Mouse (Mus musculus) regulatory T cell (primary cell): ENCODE measurements at regions not wholly inside any gene's neighbourhood (a gene's known extent, or its start where the extent isn't known, plus 50 kb on each side); places are given as distances from the start of the nearest gene placed in this dataset.

ENCODE experiments used
- in situ Hi-C: fragments of 300-600 bp; cut with MboI, MseI; formaldehyde crosslinking; loops from one replicate; pipeline ENCODE4 v1.15.1; 2025; ENCODE audit warnings: high pct_unique_total_duplicates

GRCm38 (mm10) chr7:118042914-118043313 lies 73.1 kb downstream of the Rps15a start:
- in situ Hi-C loops: no loop called here

GRCm38 (mm10) chr7:118039862-118040261 lies 76.1 kb downstream of the Rps15a start:
- in situ Hi-C loops: no loop called here

DNA sequence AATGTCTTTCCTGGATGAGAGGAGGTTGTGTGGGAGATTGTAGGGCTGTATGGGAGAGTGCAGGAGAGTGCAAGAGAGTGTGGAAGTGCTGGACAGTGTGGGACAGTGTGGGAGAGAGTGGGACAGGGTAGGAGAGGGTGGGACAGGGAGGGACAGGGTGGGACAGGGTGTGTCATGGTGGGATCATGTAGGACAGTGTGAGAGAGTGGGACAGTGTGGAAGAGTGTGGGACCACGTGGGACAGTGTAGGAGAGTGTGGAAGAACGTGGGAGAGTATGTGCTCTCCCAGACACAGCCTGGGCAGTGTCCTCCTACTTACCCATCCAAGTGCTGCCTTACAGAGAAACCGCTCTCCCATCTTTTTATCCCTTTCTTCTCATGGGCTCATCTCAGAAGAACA lies 78.9 kb downstream of the Rps15a start:
- in situ Hi-C loops: no loop called here

DNA sequence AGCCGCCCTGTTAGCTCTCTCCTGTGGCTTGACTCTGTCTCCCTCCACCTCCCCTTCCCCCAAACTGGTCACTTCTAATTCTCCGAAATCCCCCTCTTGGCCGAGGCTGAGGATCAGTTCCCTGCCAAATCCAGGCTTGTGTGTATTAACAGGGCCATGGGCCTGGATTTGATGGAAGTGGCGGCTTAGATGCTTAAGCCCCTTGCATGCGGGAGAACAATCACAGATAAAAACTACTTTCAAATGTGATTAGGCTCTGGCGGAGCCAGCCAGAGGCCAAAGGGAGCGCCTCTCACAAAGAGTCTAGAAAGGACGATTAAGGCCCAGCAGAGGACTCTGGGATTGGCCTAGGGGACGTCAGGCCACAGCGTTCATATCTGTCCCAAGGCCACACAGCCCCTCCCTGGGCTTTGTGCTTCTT lies 89.9 kb downstream of the Rps15a start:
- in situ Hi-C loops: no loop called here

- in situ Hi-C loops: no loop called here
These were observed 111.4 kb downstream of the Rps15a start for GRCm38 (mm10) chr7:118004620-118005019.

GRCm38 (mm10) chr7:118001881-118002280 lies 114.1 kb downstream of the Rps15a start:
- in situ Hi-C loops: no loop called here

DNA sequence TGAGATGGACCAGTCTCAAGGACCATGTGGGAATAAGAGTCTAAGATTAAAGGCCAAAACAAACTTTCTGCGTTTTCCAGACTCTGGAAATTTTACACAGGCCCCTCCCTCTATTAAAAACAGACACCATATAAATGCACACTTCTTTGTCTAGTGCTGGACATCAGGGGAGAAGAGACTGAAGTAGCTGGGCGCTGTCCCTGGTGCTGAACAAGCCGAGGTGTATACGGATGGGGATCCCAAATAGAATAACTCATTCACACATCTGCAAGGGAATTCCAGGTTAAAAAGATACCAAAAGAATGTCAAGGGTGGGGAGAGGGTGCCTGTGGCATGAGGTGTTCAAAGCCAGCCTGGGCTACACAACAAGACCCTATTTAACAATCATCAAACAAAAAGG lies 114.9 kb downstream of the Rps15a start:
- in situ Hi-C loops: no loop called here

- in situ Hi-C loops: loop anchor here (10.0 kb wide), 1 partner anchor 1513 kb away; no protein-coding TSS in a partner anchor
These were observed 133.8 kb downstream of the Rps15a start for GRCm38 (mm10) chr7:117982177-117982576.

GRCm38 (mm10) chr7:117971176-117971575 lies 144.8 kb downstream of the Rps15a start:
- in situ Hi-C loops: loop anchor here (10.0 kb wide), 1 partner anchor 1836 kb away; no protein-coding TSS in a partner anchor

DNA sequence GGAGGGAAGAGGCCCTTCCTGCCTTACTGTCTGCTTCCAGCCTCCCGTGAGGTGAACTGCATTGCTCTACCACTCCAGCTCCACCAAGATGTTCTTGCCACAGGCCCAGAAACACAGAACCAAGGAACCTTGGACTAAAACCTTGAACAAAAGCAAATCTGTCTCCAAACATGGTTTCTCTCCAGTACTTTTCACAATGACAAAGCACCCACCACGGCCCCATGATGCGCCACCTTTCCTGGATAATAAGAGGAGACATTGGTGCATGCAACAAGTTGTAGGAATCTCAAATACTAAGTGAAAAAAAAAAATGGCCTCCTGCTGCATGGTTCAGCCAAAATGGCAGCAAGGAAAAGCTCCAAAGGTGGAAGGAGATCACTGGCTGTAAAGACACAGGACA lies 172.6 kb downstream of the Rps15a start:
- in situ Hi-C loops: no loop called here

GRCm38 (mm10) chr7:117939618-117940017 lies 176.4 kb downstream of the Rps15a start:
- in situ Hi-C loops: loop anchor here (10.0 kb wide), 1 partner anchor 415 kb away; no protein-coding TSS in a partner anchor

DNA sequence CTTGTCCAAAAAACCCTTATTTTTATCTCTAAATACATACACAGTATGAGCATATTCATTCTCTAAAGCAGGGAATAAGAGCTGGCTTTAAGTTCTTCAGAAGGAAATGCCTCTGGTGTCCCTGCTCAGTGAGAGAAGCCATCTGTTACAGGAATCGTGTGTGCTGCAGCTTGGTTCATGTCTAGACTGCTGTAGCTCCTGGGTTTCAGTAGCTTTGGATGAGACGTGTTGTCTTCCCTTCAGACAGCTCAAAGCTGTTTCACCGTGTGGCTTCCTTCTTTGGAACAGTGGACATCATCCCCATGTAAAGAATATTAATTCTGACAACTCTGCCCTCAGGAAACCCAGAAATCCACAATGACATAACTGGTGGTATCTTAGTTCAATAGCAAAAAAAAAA lies 181.1 kb downstream of the Rps15a start:
- in situ Hi-C loops: loop anchor here (10.0 kb wide), 1 partner anchor 420 kb away; no protein-coding TSS in a partner anchor

DNA sequence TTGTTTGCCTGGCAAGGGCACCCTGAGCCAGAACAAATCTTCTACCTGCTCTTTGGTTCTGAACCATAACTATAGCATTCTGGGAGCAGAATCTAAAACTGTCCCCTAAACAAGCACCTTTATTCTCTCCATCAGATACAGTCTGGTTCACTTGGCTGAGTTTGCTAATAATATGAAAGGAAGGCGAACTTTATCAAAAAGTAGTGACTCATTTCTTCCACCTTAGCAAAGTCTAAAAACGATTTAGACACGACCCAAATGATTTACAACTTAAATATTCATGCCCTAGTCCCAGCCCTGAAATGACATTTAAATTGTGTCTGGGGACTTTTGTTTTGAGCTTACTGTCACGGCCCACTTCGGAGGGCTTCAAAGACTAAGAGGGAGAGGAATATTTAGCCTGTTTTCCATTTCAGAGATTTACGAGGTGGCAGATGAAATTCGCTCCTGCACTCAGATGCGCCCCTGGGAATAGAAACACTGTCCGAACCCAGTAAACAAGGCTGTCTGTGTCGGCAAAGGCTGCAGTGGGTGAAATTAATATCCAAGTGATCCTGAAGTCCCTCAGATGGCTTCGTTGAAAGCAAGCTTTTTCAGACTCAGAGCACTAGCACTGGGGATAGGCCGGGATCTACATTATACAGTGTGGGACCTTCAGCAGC lies 184.6 kb downstream of the Rps15a start:
- in situ Hi-C loops: loop anchor here (10.0 kb wide), 1 partner anchor 423 kb away; no protein-coding TSS in a partner anchor

GRCm38 (mm10) chr7:117930392-117930791 lies 185.6 kb downstream of the Rps15a start:
- in situ Hi-C loops: loop anchor here (10.0 kb wide), 1 partner anchor 424 kb away; no protein-coding TSS in a partner anchor

DNA sequence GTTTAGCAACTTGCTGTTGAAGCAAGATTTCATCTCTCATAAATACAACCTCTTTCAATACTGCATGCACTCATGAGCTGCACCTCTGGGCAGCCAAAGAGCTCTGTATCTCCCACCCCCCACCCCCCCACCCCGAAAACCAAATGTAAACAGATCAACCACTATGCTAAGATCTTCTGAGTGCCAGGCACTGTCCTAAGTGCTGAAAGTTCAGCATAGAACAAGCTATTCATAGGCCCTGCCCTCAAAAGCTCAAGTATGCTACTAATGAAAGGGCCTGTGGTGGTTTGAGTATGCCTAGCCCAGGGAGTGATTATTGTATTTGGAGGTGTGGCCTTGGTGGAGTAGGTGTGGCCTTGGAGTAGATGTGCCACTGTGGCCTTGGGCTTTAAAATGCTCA lies 189.6 kb downstream of the Rps15a start:
- in situ Hi-C loops: no loop called here

GRCm38 (mm10) chr7:117922270-117922669 lies 193.7 kb downstream of the Rps15a start:
- in situ Hi-C loops: no loop called here

- in situ Hi-C loops: no loop called here
These were observed 197.6 kb downstream of the Rps15a start for GRCm38 (mm10) chr7:117918206-117918995.

DNA sequence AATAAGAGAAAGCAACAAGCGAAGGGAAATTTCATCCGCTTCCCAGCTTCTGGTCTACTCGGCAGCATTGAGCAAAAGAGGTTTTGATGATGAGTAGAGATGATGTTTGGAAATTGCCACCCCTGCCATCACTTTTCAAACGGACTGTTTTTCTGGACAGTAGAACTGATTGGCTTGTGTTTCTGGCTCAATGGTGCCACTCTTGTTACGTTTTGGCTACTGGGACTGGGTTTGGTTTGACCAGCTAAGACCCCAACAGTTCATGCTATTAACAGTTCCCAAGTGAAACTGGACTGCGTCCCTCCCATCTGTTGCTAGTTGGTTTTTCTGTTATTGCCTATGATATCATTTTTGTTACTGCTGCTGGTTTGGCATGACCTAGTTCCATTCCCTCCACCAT lies 199.1 kb downstream of the Rps15a start:
- in situ Hi-C loops: no loop called here

- in situ Hi-C loops: no loop called here
These were observed 203.5 kb downstream of the Rps15a start for GRCm38 (mm10) chr7:117912453-117912852.

DNA sequence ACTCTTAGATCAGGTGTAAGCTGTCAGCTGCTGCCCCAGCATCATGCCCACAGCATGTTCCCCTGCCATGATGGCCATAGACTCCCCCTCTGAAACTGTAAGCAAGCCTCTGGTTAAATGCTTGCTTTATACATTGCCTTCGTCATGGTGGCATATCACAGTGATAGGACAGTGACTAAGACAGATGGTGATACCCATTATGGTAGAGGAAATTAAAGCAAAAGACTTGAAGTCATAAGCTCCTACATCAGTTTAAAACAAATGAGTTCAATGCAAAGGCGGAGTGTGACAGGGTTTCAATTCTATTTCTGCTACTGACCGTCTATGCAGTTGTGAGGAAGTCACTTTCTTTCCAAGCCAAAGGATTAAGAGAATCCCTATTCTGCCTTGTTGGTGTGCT lies 204.9 kb downstream of the Rps15a start:
- in situ Hi-C loops: no loop called here

DNA sequence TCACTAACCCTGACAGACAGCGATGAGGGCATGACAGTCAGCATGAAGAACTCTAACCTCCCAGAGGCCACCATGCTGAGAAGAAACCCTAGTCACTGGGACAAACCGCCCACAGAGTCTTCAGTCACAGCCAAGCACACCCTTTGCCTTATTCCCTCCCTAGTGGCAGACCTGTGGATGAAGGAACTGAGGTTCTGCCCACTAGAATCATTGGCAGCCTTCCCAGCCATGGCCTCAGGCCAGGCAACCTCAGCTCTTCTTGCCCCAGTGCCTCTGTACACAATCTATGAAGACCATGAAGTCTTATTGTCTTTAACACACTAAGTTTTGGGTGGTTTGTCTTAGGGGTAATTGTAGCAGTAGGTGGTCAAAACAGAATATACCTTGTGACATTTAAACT lies 219.5 kb downstream of the Rps15a start:
- in situ Hi-C loops: no loop called here

GRCm38 (mm10) chr7:117887288-117887687 lies 228.7 kb downstream of the Rps15a start:
- in situ Hi-C loops: no loop called here

- in situ Hi-C loops: no loop called here
These were observed 233.2 kb downstream of the Rps15a start for GRCm38 (mm10) chr7:117882803-117883202.
